Mouse (Mus musculus): ENCODE results near the gene Slc24a1.

DNA sequence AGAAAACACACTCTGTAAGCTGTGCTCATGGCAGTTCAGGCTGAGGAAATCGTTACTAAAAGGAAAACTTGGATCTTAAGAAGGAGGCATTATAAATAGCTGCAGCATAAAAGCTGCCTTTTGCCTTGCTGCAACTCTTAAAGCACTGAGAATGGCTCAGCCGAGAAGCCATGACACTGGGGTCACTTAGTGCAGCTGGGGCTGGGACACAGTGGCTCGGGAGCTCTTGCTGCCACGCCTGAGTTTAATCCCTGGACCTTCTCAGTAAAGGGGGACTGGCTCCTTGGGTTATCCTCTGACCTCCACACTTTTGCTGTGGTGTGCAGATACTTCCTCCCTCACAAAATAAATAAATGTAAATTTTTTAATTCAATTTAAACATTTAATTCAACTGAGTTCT, 48.5 kb downstream of the Slc24a1 start:
- TF ChIP-seq CTCF (IDR thresholded peaks at IDR 0.05; ENCODE audit: low read depth, low read length) (no peak), GATA2 (IDR thresholded peaks at IDR 0.05; ENCODE audit: borderline replicate concordance, low read depth, low read length) (no peak)

Data from G1E (cell line).